Mouse (Mus musculus): Measurements from ENCODE around the gene Pcbp3.
"Not testable (repeated sequence)": the region's sequence is repeated elsewhere in the genome, so short reads cannot be mapped to it uniquely, and the experiment has no call there.

Gene Pcbp3

DNA sequence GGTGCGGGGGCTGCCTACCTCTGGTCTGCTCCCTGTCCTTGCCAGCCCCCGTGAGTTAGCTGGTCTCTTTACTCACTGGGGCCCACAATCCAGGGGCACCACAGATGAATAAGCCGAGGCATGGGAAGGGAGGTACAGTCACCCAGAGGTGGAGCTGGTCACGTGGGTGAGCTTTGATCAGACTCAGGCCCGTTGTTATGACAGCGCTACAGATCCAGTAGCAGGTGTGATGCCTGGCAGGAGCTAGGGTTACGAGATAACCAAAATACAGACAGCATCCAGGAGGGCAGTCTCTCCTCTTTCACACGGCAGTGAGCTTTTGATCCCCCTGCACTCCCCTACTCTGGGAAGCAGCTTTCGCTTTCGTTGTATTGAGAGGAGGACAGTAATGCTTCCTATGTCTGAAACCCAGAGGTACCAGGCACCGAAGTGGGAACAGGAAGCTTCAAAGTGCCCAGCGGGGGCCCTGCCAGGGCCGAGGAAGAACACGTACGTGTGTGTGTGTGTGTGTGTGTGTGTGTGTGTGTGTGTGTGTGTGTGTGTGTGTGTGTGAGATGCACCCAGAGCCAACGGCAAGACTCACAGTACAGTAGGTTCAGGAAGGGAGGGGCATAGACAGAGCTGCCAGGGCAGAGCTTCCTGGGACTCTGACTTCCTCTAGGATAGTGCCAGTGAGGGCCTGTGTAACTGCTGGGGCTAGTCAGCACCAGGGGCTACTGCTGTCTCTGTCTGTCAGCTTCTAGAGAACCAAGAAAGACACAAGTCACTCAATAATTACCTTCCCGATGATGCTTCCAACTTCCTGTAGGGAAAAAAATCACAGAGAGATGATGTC lies 162.7 kb downstream of the Pcbp3 start:
- no peak for DNase-seq

DNA sequence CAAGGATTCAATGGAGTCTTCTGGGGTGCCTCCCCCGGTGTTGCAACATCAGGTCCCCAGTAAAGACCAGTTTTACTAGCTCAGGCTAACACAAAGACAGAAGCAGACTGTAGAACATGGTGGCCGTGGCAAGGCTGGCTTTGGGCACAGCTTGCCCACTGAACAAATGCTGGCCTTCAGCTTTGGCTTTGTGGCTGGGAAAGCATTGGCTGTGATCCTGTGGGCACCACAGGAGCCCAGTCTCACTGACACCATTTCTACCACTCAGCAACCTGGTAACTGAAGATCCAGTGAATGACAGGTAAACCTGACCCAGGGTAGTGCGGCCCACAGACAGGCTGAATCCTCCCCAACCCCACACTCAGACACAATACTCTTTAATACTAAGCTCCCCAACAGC lies 167.6 kb downstream of the Pcbp3 start:
- DNase-seq, result no peak

DNA sequence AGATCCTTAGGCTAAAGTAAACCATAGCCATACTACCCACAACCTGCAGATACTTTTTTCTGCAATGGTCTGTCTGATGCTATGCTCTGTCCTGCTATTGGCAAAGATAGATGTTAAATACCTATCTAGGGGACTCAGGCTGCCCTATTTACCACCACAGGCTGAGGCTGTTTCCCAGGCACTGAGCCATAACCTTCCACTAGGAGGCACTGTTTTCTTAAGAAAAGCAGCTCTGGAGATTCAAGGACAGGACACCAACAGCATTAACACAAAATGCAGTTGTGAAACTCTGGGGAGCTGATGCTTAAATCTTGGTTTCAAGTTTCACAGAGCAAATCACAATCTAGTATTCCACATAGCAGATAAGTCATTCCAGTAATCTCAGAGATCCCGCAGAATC lies 170.2 kb downstream of the Pcbp3 start:
- peak in 1 of 2 experiments; percentile 65 for DNase-seq

DNA sequence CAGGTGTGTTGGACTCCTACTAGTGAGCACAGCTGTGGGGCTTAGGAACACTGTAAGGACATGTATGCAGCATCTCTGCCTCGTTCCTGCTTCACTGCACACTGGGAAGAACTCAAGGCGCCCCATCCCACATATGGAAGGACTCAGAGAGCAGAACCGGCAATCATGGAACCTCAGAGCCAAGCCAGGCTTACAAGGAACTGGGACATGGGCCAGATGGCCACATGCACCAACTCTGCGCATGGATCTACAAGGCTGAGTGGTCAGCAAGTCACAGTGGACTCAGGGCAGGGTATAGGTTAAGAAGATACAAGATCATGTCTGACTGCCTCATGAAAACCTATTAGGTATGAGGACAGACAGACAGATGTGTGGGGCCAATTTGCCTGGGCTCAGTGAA lies 171.8 kb downstream of the Pcbp3 start:
- DNase-seq, result no peak

DNA sequence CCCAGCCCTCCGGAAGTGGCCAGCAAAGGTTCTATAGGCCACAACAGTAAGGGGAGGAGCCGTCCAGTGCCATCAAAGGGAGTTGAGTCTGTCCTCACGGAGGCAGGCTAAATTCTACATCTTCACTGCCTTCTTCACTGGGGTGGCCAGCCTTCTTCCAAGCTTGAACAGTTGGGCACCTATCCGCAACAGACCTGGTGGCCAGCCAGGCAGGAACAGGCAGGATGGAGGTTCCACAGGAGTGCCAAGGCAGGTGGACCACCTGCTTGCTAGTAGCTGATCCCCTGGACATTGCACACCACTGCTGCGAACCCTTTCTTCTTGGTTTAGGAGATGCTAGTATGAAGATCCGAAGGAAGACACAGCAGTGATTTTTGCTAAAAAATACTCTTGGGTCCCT lies 176.4 kb downstream of the Pcbp3 start:
- DNase-seq, result no peak

DNA sequence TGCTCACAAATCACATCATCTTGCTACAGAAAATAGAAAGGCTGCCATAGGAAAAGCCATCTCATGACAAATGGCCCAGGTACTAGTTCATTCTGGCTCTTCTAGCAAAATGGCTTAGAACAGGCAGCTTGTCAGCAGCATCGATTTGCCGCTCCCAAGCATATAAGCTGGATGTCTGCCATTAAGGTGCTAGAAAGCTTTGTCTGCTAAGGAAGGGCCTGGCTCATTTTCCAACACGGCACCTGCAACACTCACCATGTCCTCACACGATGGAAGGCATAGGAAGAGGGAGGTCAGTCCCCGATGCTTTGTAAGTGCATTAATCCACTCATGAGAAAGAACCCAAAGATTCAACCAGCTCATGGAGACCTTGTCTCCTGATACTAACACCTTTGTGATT lies 182.5 kb downstream of the Pcbp3 start:
- no peak for DNase-seq

DNA sequence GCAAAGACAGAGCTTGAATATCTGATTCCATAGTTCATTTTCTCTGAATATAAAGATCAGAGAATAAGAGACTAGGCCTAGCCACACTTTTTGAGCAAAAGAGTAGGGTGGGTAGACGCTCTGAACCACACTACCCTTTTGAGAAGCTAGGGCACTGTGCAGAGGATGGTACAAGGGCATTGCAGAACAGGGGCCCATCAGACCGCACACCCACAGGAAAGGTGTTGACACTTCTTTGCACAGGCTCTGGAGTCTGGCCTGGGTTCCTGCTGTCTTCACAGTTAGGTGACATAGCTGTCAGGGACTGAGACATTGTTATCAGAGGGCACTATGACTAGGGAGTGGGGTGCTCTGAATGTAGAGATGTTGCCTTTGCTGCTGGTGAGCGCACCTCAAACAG lies 190.1 kb downstream of the Pcbp3 start:
- no peak for DNase-seq

DNA sequence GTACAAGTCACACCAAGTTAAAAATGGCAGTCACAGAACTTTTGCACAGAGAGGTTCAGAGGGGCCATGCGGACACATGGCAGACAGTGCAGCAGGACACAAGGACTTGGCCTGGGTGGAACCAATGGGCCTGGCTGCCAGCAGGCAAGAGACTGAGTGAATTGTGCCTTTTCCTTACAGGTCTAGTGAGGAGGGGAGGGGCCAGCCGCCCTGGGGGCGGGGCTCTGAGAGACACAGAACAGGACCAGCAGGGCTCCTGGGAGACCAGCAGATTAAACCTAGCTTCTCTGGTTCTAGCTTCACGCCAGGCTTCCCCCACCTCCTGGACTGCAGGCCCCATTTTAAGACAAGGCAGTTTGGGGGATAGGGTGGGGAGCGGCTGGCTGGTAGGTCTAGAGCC lies 190.6 kb downstream of the Pcbp3 start:
- no peak for DNase-seq

DNA sequence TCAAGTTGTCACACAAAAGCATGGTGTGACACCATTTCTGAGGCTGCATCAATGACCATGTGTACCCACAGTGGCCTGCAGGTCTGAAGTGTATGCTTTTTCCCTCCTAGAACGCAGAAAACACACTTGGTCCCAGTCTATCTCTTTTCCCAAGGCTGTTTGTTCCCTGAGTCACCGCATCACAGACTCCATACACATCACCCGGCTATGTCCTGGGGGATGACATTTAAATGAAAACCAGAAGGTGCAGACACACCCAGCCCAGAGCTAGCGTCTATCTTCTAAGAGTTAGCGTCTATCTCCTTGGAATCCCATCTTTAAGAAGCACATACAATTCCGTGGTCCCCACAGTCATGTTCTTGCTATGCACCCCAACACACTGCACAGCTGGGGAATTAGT lies 192.1 kb downstream of the Pcbp3 start:
- DNase-seq, result no peak

DNA sequence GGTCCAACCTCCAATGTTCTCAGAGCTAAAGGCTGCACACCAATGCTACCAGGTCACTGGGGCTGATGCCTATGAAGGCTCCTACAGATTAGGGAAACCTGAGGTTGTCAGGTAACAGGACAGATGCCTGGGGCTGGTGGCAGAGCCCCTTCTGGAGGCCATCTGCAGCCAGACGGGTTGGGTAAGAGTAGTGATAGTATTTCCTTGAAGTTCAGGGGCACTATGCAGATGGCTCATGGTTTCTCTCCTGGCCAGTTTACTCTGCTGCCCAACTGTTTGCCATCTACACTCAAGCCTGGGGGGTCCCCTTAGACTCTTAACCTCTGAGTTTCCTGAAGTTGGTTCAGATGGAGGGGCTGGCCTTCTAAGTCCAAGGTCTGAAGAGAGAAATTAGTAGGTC lies 195.5 kb downstream of the Pcbp3 start:
- DNase-seq, result no peak

DNA sequence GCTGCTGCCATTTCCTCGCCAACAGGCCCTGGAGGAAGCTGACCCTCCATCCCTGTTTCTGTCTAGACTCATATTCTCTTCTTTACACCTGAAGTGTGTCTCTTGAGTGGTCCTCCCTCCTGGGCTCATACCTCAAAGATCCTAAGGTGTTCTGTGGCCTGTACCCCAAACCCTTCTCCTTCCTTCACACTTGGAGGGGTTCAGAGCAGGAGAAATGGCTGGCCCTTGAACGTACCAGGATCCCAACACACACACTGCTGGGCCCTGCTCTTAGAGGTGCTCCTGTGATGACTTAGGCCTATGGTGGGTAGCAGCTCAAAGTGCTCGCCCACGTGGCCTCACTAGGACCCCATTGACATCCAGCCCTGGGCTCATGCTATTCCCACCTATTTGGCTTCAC lies 196.8 kb downstream of the Pcbp3 start:
- no peak for DNase-seq

DNA sequence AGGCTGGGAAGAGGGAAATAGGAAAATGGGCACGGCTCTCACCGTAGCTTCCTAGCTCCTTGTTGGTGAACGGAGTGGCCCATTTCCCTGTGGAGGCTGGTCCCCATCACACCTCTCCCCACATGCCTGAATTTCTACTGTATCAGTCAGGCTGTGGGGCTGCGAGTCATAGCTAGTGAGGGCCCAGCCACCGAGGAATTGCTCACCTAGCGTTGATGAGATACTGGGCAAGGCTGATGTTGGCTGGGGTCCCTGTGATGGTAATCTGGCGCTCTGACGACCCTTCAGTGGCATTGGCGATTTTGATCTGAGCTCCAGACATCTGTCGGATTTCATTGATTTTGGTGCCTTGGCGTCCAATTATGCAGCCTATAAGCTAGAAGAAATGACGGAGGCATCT lies 198.7 kb downstream of the Pcbp3 start:
- DNase-seq, result no peak

DNA sequence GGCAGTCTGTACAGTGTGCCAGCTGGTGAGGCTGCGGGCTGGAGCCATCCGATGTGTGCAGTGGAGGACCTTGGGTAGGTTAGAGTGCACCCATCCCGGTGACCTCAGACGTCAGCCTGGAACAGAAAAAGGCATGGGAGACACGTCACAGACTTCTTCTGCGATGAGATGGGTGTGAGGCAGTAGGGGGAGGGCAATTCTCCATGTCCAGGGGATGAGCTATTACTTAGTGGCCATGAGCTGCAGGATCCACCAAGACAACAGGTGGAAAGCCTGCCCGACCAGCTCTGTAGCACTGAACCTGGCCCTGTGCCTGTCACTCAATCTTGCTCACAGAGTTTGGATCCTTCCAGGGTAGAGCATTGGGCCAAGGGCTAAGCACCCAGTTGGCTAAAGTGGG lies 199.3 kb downstream of the Pcbp3 start:
- DNase-seq, result no peak

DNA sequence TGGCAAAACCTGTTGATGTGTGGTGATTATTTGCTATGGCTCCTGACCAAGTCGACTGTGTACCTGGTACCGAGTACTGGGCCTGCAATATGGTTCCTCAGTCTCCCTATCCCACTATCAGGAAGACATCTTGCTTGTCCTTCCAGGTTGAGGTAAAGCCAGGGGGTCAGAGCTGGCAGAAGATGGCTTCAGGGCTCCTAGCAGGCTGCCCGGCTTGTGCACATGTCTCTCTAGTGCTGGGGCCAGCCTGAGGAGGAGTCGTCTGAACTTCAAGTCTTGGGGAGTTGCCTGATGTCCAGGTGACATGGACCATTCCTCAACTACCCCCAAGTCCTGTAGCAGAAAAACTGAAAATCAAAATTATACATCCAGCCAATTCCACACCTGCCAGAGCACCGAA lies 201.8 kb downstream of the Pcbp3 start:
- DNase-seq, result no peak

DNA sequence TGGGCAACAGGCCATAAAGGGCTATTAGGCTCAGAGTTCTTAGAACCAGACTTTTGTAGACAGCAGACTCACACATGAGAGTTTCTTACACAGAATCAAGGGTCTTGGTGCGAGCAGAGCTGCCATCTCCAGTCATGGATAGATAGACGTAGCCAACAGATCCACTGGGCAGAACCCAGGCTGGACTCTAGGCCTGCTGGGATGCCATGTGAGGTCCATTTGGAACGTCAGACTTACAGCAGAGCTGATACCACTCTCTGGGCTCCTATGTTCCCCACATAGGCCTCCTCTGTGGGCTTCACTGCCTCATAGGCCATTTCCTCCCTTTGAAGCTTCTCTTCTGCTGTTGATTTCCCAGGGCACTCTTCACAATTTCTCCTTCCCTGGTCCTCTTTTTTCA lies 208.0 kb downstream of the Pcbp3 start:
- no peak for DNase-seq

DNA sequence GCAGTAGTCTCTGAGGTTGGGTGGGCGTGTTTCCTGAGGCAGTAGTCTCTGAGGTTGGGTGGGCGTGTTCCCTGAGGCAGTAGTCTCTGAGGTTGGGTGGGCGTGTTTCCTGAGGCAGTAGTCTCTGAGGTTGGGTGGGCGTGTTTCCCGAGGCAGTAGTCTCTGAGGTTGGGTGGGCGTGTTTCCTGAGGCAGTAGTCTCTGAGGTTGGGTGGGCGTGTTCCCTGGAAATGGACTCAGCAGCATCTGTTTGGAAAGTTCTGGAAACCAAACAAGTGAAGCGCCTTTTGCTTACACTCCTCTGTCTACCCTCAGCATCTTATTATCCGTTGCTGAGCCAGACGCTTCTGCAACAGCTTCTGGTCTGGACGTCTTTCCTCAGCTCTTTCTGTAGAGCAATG lies 217.4 kb downstream of the Pcbp3 start:
- DNase-seq, result not testable (repeated sequence)

DNA sequence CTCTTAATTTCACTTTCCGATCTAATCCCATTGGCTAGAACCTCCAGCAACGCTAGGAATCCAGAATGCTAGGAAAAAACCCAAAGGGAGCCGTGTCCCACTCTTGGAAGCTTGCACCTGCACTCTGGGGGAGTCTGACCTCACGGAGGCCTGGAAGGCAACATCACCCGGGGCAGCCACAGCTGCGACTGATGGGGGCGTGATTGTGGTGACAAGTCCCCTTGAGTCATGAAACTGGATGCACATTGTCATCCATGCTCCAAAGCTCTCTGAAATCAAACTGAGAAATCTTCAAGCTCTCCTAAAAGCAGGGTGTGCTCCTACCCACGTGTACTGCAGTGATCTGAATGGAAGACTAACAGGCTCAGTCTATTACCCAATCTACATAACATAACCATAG lies 224.9 kb downstream of the Pcbp3 start:
- peak in 1 of 2 experiments; percentile 25 for DNase-seq

DNA sequence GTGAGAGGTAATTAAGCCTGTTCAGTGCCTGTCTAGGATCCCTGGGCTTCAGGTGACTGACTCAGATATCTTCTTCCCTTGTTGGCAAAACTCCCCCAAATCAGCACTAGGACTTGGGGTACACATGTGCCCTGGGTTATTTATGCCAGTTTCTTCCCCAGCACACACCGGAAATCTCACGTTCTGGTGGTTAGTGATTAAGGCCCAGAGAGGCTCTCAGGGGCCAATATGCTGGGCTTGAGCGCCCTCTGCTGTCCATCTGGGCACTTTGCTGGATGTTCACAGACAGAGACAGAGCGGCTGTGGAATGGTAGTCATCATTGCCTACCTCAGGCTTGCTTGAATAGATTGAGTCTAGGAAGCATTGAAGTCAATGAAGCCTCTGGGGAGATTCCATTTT lies 226.7 kb downstream of the Pcbp3 start:
- DNase-seq, result peak; percentile 67 to 85

DNA sequence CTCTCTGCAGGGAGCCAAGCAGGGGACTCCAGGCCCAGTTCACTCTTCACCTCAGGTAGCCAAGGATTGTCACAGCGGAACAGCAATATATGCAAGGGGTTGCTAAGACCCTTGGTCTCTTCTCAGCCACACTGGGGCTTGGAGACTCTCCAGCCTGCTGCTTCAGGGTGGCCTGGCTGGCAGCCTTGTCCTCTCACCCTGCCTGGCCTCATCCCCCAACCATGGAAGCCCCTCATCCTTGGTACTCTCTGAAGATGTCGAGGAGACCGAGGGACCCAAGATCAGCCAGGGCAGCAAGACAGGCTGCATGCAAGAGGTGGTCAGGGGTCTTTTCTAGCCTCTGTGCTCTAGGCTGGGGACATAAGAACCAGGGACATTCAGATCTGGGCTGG lies 228.0 kb downstream of the Pcbp3 start:
- DNase-seq, result no peak

DNA sequence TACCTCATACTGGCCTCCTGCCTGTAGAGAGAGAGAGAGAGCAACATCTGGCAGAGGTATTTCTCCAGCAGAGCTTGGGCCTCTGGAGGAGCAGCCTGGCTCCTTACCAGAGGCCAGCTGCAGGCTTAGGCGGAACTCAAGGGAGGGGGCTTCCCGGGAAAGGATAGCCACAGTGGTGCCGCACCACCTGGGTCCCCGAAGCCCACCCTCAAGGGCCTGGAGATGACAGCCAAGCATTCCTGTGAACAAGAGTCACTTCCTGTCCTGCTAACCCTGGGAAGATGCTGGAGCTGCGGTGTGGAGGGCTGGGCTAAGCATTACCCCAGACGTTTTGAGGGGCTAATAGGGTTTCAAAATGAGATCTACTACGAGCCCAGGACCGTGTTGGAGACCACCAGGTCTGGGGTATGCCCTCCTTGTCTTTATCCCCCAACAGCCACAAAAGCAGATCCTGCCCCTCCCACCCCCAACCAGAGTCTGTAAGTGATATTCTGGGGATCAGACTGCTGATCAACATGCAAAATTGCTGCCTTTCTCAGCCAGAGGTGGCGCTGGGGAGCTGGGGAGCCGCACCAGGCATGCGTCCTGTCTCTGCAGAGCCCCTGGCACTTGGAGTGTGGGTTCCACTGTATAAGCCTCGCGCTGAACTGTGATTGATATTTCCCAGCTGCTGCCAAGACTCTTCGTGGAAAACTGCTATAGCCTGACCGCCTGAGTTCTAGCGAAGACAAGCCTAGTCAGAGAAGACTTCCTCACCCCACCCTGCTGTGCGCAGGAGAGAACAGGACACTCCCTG lies 228.6 kb downstream of the Pcbp3 start:
- DNase-seq, result peak; percentile 66 to 69

DNA sequence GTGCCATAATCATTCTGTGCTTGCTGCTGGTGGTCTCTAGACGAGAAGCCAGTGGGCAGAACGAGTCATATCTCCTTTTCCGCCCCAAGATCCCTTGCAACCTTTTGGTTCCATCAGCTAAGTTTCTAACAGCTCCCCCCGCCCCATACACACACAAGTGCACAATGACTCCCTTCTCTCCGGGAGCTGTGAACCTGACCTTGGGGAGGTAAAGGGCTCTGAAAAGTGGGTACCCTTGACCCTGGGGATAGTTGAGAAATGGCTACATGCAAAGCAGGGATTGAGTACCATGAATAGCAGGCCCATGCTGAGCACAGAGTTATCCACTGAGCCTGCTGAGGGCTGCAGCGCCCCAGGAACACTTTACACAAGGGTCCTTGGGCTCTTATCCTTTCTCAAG lies 229.3 kb downstream of the Pcbp3 start:
- no peak for DNase-seq

DNA sequence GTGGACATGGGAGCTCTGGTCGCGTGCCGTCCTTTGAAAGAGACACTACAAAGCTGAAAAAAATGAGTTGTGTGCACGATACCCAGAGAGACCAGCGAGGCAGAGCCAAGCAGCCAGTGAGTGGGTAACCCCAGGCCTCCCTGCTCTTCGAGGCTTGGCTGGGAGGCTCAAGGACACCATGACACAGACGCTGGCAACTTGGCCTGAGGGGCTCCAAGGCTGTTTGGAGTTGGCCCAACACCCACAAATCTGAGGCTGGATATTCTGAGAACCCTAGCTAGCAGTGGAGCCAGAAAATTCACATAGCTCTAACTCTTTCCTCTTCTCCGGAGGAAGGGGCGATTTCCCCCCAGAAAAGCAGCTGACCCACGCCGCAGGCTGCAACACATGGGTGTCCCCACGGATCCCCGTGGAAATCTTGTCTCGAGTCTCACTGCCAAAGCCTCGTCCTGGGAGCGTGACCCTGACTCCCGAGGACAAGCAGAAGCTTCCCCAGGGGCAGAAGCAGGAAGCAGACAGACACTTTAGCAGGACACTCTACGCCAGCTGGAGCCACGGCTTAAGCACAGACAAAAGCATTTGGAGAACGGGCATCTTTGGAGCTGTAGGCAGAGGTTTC lies 230.0 kb downstream of the Pcbp3 start:
- peak; percentile 31 to 48 for DNase-seq

DNA sequence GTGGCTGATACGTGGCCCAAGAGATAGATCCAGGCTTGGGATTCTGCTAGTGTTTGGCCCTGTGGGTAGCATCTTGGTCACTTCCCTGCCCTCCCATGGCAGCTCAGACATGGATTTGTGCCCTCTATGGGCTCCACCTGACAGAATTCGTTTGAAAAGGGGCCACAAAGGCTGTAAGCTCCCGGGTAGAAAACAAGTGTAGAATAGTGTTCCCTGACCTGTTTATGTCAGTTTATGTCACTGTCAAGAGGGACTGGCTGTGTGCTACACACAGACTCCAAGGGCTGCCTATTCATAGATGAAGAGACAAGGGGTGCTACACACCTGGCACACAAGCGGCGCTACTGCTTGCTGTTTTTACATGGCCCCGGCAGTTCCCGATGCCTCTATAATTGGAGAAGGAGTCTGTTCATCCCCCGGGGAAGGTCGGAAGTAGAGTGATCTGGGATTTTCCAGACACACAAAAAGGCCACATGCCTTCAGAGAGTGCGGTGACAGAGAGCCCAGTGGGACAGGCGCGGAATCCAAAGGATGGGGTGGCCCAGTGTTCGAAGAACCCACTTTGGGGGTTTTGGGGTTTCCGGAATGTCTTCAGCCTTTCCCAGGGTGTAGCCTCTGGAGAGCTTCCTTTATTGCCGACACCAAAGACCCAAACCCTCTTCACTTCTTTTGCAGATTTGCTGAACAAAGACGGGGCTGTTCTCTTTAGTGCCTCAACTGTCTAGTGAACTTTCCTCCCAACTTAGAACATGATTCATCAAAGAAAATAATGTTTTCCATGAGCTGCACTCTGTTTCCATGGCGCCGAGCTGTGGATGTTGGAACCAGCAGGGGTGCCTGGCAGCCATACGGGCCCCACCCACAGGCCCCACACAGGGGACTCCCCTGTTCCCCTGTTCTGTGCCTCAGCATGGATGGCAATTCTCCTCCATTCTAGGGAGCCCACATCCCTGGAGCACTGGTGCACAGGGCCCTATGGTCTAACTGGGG lies 231.8 kb downstream of the Pcbp3 start:
- DNase-seq, result peak in 1 of 2 experiments; percentile 28
